Mouse (Mus musculus) sigmoid colon, adult 10 weeks (tissue): ENCODE results near the gene Cd3g. TPM values are rescaled to one million over a fixed set of nuclear protein-coding genes. Genes with fewer than 3 reads are reported as not detected.

ENCODE experiments used
- polyA plus RNA-seq: library from polyadenylated mRNA; stranded (reverse); fragments of 350-450 nt; fragmentation: Illumina TruSeq; extraction: RNeasy Lipid Tissue Mini Kit (QIAGEN cat#74804); gene quantifications from one replicate; pipeline ENCODE4 v1.2.3, GENCODE M21; 2014; ENCODE audit warnings: low read depth, low replicate concordance

The Cd3g gene
- 3.1 TPM for polyA plus RNA-seq

DNA sequence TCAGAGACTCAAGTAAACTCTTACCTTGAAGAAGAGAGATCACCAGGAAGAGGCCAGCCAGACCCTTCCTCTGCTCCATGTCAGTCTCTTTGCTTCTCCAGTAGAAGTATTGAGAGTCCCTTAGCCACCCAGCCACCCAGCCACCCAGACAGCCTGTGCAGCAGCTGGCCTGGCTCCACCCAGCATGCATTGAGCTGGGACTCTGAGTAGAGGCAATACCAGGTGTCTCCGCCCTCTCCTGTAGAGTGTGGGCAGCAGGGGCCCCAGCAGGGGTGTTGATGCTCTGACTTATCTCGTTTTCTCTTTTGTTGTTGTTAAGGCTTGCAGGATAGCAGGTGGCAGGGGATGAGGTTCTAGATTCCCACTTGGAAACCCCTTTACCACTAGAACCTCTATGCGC lies at the start of gene Cd3g:
TSS of gene Cd3g (minus strand) at position 190 of the 400 bp plus-strand sequence.

DNA sequence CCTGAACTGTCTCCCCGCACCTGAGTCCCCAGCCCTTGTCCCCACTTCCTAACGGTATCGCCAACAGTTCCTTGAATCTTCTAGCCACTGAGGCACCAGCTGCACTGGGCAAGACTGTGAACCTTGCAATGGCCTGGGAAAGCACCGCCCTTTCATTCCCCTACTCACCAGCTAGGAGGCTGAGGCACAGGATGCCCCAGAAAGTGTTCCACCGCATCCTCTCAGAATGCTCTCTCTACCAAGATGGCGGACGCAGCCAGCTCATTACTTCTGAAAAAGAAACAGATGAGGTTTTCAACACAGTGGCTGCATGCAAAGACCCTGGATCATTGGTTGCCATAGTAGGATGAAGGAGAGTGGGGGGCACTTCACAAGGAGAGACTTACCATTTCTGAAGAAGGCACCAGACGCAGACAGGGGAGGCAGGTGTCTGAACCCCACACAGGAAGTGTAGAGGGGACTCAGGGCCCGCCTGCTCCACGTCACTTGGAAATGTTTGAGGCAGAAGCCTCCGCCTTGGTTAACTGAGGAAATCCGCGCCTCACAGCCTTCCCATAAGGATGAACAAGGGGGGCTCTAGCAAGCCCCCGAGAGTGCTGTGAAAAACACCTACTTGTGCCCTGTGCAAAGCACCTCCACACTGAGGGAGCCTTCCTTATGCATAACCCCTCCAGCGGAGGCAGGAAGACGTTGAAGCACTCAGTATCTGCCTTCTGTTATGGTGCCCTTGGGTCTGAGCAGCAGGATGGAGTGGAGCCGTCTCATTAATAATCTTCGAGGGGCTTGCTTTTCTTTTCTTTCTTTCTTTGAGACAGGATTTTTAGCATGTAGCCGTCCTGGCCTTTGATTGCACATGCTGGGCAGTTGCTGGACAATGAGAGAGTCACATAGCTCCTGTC lies 29.2 kb upstream of the Cd3g start, which contains the start of gene Cd3e:
TSS of gene Cd3e (minus strand) at position 448 of the 899 bp plus-strand sequence.

DNA sequence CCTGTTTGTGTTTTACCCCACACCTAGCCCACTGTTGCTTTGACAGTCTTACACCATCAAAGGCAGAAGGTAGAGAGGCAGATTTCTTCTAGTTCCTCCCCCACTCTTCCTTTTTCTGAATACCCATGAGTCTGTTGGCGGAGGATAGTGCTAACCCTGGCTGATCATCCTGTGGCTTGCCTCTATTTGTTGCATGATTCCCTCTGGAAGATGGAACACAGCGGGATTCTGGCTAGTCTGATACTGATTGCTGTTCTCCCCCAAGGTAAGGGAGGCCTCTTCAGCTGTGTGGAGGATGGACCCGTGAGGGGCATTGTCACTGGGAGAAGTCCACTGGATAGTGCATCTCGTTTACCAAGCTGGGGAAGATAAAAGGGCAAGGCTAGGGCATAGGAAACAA lies 1.4 kb upstream of the Cd3g start, which contains the start of gene Cd3d:
TSS of gene Cd3d (plus strand) at position 111 of the 400 bp plus-strand sequence.

DNA sequence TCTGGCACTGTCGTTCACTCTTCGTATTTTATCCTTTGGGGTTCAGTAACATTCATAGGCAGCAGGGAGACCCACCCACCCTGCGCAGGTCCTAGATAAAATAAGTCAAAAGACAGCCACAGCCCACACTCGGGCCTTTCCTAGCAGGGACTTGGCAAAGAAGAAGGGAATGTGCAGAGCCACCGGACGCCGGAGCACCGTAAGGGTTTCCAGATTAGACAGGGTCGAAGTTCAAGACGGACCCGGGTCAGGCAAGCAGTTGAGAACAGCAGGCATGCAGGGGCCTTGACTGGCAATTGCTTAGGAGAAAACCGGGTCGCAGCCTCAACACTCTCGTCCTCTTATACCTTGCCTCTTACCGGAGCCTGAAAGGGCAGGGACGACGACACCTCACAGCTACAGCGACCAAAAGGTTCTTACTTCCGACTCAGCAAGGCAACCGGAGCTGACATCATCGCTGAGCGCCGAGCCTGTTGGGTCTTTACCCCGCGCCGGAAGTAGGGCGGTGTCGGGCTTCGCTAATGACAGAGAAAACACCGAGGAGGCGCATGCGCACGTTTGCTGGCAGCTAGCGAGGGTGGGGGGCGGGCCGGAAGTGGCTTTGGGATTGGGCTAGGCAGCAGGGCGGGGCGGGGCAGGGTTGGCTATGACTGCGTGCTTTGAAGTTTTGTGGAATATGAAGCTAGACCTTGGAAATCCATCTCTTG lies 15.0 kb downstream of the Cd3g start, which contains the start of gene Ube4a:
TSS of gene Ube4a (minus strand) at position 475 of the 707 bp plus-strand sequence.

DNA sequence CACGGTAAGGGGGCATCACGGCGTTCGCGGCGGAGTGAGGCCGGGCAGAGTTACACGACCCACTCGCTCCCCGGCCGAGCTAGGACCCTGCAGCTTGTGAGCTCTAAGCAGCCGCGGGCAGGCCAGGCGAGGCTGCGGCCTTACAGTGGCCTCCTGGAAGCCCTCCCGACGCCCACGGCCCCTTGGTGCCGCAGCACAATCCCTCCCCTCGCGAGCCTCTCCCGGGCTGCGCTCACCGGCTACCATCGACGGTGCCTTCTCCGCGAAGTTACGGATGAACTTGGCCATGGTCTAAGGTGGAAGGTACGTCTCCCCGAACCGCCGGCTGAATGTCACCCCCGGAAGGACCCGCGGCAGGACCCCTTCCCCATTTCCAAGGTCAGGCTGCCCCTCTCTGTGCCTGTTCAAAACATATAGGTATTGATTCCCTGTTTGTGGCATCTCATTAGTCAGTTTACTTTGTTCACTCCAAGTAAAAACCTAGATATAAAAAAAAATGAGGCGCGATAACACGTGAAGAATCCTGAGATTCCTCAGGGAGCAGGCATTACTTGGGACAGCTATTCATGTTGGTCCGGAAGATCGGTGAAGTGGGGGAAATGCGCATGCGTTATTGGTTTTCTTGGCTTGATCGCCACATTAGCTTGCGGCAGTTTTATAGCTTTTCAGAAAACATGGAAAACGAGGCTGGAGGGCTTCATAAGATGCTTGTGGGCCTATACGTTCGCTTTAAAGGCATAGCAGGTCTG lies 59.7 kb downstream of the Cd3g start, which contains the start of gene Atp5l:
TSS of gene Atp5l (minus strand) at position 369 of the 749 bp plus-strand sequence.

Other genes starting within 250 kb of the Cd3g start
- gene Phldb1, start 245.2 kb downstream of the Cd3g start, polyA plus RNA-seq: 1.8 TPM
- gene Arcn1, start 212.6 kb downstream of the Cd3g start, polyA plus RNA-seq: 391 TPM
- gene Ift46, start 212.5 kb downstream of the Cd3g start, polyA plus RNA-seq: 28.7 TPM
- 1.0 TPM for gene Tmem25, start 181.1 kb downstream of the Cd3g start, polyA plus RNA-seq
- not detected for gene Ttc36, start 177.4 kb downstream of the Cd3g start, polyA plus RNA-seq
- gene Kmt2a, start 99.1 kb downstream of the Cd3g start, polyA plus RNA-seq: 28.0 TPM
- 608 TPM for gene Atp5l, start 59.7 kb downstream of the Cd3g start, polyA plus RNA-seq
- 87.4 TPM for gene Ube4a, start 14.8 kb downstream of the Cd3g start, polyA plus RNA-seq
- 1.1 TPM for gene Cd3d, start 1.4 kb upstream of the Cd3g start, polyA plus RNA-seq
- 1.6 TPM for gene Cd3e, start 29.2 kb upstream of the Cd3g start, polyA plus RNA-seq
- gene Mpzl2, start 59.4 kb upstream of the Cd3g start, polyA plus RNA-seq: 149 TPM
- 57.8 TPM for gene Mpzl3, start 74.8 kb upstream of the Cd3g start, polyA plus RNA-seq
- gene Jaml, start 98.8 kb upstream of the Cd3g start, polyA plus RNA-seq: 13.2 TPM
- 1.8 TPM for gene Scn2b, start 137.4 kb upstream of the Cd3g start, polyA plus RNA-seq
- gene Scn4b, start 158.0 kb upstream of the Cd3g start, polyA plus RNA-seq: 0.13 TPM
- gene BC049352, start 201.6 kb upstream of the Cd3g start, polyA plus RNA-seq: not detected
- 41.3 TPM for gene Tmprss4, start 223.7 kb upstream of the Cd3g start, polyA plus RNA-seq